Mouse (Mus musculus) T-helper 2 cell (primary cell): ENCODE measurements around the gene Hils1.

Source experiments
- in situ Hi-C: fragments of 300-600 bp; cut with MboI, MseI; formaldehyde crosslinking; loops from one replicate; pipeline ENCODE4 v1.15.1; 2025; ENCODE audit warnings: high pct_unique_total_duplicates

Hils1 gene

DNA sequence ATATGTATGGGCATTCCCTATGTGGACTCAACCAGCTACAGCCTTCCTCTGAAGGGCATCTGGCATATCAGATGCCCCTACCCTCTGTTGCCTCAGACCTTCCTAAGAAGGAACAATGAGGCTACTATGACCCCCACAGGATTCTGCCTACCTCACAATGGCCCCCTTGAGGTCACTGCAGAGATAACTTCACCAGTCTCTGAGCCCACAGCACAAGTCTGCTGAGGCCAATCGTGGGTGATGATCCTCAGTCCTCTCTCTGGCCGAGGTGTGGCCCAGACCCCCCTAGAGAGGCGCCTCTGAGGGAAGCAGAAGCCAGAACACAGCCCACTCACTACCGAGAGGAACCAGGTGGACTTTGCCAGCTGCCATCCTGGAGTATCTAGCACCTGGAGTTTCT lies at the start of gene Hils1:
Gene Hils1 (plus strand): TSS at position 175 of the 400 bp plus-strand sequence.
- in situ Hi-C loops = no loop called here

DNA sequence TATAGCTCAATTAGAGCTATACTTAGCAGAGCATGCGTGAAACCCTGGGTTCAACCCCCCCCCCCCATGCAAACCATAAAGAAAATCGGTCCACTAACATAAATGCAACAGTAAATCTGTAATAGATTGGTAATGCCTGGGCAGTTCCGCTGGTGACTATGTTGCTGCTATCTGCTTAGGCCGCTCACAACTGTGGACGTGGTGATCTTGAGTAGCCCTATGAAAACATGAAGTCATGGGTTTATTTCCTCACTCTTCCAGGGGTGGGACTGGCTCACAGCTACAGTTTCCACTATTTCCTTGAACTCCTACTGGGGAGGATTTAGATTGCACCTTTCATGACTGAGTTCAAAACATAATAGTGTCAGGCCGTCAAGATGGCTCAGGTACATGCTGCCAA lies 49.7 kb upstream of the Hils1 start:
- in situ Hi-C loops = no loop called here

DNA sequence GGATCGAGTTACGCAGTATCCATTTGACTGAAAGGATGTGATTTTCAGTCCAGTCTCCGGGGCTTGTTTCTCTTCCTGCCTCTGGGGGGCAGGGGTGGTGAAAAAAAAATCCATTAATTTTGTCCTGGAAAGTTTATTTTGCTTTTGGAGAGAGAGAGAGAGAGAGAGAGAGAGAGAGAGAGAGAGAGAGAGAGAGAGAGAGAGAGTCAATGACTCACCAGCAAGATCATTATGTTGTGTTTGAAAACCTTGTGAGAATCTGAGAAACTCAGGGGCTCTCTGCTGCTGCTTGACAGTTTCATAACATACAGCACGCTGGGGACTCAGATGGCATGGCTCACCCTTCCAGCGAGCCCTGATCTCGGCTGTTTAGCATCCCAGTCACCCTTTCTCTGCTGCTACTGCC lies 46.4 kb upstream of the Hils1 start:
- in situ Hi-C loops = no loop called here

DNA sequence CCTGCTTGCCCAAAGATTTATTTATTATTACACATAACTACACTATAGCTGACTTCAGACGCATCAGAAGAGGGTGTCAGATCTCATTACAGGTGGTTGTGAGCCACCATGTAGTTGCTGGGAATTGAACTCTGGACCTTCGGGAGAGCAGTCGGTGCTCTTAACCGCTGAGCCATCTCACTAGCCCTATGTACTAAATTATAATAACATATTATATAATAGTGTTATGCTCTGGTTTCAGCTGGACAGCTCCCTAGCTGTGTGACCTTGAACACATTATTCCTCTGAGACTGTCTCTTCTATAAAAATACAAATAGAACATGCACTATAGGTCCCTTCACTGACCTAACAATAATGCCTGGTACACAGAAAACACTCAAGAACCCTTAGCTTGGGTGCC lies 42.4 kb upstream of the Hils1 start:
- in situ Hi-C loops = no loop called here

DNA sequence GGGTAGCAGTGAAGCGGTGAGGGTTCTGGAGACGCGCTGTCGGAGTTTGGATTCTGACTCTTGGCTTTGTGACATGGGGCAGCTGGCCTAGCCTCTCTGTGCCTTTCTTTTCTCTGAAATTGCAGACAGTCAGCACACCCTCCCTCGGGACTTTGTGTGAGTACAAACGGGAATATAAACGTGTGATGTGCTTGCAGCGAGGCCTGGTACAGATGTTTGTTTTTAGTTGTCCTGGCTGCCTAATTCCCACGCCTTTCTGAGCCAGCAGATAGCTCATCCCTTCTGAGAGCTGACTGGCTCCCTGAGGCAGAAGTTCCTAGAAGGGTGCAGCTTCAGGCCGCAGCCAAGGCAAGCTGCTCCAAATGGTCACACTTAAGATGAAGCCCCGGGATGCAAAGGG lies 41.0 kb upstream of the Hils1 start:
- in situ Hi-C loops = no loop called here

DNA sequence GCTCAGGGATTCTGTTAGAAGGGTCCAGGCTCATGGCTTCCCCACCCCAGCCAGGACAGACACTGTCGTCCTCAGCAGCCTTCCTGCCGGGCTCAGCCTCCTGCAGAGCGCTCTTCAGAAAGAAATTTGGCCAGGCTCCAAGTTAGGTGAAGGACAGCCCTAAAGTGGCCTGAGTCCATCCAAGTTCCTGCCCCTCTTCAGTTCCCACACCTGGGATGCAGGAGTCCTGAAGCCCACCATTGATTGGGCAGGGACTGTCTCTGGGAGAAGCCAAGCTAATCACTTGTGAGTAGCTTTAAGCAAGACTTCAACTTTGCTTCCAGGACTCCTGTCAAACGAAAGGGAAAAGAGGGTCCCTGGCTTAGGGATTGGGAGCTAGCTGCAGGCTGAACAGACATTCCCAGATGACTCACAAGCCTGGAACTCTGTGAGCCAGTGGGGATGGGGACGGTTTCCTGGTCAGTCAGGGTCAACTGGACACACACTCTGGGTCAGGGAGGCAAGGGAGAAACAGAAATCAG lies 39.6 kb upstream of the Hils1 start:
- in situ Hi-C loops = no loop called here

DNA sequence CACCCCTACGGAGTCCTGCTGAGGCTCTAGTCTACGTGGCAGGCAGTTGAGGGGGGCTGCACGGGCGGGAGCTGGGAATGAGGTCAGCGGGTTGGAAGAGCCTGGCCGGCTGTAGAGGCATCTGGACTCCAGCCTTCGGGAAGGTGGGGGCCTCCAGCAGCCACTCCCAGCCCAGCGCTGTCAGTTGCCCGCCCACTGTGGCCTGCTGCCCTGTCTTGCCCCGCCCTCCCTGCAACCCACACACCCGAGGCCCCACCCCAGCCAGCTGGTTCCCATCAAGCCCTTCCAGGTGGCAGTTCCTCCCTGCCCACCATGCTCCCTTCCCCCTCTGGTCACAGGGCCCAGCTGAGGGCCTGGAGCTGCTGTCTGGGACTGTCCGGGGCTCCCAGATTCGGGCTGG lies 38.6 kb upstream of the Hils1 start:
- in situ Hi-C loops = no loop called here

DNA sequence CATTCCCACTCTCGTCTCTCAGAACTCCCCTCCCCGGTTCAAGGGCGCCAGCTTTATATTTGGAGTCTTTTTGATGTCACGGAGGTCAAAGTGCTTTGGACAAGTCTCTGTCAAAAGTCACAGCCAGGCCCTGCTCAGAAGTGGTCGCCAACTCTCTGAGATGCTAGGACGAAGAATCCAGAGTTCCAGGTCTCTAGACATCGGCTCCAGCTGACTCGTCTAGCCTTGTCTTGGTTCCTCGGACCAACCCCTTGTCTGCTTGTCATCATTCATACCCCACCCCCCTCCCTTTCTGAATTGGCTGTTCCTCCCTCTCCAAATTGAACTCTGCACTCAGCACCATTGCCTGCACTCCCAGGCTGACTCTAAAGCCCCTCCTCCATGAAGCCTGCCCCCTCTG lies 37.8 kb upstream of the Hils1 start:
- in situ Hi-C loops = no loop called here

DNA sequence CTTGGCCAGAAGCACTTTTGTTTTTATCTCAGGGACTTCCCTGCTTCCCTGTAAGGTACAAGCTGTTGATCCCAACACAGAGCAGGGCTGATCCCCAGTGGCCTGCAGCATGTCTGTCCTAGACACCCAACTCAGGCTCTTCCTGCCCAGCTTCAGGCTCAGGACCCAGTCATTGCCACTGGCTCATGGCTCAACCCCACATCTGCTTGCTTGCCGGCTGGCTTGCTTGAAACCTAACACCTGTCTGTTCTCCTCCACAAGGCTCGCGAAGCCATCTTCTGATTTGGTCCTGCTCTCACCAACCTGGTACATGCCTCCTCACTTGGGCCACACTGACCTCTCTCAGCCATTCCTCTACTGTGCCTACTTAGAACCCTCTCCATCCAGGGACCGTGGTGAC lies 37.2 kb upstream of the Hils1 start:
- in situ Hi-C loops = no loop called here

DNA sequence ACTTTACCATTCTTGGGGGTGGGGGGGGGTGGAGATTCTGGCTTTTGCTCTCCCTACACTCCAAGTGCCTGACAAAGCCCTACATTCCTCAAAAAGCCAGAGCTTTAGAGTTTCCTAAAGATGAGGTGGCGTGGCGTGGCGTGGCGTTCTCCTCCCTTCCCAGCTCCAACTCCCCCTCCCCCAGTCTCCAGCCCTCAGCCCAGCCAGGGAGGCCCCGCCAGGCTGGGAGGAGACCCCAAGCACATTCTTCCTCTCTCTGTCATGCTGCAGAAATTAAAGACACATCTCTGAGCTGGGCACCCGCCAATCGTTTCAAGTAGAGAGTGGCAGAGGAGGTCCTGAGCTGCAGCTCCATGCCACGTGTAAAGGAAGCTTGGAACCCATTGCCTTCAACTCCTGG lies 33.8 kb upstream of the Hils1 start:
- in situ Hi-C loops = no loop called here

DNA sequence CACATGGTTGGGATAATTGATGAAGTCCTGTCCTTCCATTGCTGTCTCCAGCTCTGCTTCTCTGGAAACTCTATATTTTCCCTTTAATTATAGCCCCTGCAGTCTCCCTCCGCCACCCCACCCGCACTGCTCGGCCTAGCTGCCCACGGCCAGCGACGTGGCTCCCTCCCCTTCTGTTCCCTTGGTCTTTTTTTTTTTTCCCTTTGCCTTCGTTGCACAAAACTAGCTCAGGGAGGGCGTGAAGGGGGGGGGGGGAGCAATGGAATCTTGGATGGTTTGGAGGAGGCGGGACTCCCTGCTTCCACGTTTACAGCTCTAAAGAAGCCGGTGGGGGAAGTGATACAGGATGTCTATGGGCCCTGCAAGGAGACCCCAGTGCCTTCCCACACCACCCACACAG lies 32.9 kb upstream of the Hils1 start:
- in situ Hi-C loops = no loop called here

DNA sequence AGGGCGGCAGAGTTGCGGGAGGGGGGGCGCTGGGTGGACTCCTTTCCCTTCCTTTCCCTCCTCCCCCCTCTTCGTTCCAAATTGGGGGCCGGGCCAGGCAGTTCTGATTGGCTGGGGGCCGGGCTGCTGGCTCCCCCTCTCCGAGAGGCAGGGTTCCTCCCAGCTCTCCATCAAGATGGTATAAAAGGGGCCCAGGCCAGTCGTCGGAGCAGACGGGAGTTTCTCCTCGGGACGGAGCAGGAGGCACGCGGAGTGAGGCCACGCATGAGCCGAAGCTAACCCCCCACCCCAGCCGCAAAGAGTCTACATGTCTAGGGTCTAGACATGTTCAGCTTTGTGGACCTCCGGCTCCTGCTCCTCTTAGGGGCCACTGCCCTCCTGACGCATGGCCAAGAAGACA lies 31.3 kb upstream of the Hils1 start, which contains the start of gene Col1a1:
Gene Col1a1 (plus strand): TSS at position 180 of the 400 bp plus-strand sequence.
- in situ Hi-C loops = loop anchor here (5.0 kb wide), 1 partner anchor 69 kb away; no protein-coding TSS in a partner anchor

DNA sequence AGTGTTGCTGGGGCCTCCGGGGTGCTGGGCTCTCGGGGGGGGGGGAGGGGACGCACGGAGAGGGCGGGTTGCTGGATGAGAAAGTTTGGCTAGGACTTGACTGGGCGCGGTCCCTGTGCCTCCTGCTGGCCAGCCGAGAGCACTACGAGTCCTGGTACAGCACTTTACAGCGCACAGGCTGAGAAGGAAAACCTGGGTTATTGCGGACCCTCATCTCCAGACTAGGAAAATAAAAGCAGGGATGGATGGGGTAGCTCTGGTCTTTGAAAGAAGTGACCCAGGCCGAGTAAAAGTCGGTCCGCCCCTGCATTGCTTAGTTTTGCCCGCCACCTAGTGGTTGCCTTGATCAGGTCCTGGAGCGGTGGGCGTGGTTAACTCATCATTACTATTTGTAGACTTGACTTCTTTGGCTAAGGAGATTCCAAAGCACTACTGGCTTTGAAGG lies 30.5 kb upstream of the Hils1 start:
- in situ Hi-C loops = loop anchor here (5.0 kb wide), 1 partner anchor 70 kb away; no protein-coding TSS in a partner anchor

DNA sequence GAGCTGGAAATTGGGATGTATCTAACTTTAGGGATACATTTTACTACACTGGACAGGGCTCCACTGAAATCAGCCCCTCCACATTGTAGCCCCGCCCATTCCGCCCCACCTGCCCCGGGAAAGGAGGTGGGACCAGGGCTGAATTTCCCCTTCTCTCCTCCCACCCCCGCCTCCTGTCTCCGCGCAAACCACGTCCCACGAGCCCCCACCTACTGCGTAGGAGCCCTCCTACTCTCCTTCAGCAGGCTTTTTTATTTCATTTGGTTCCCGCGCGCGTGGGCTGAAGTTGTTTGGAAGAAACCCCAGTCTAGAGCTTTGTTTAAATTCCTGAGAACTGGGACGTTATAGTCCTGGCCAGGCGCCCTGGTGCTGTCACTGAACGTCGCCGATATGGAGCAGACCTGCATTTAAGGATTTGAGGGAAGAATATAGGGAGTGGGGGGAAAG lies 30.0 kb upstream of the Hils1 start:
- in situ Hi-C loops = loop anchor here (5.0 kb wide), 1 partner anchor 70 kb away; no protein-coding TSS in a partner anchor

DNA sequence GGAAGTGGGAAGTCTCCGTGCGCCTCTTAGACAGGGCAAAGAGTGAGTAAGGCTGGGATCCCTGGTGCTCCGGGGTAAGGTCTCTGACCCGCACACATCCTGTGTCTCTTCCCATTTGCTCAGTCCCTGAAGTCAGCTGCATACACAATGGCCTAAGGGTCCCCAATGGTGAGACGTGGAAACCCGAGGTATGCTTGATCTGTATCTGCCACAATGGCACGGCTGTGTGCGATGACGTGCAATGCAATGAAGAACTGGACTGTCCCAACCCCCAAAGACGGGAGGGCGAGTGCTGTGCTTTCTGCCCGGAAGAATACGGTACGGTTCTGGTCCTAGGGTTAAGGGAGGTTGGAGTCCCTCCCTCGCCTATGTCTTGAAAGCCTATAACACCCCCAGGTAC lies 29.6 kb upstream of the Hils1 start:
- in situ Hi-C loops = loop anchor here (5.0 kb wide), 1 partner anchor 70 kb away; no protein-coding TSS in a partner anchor

DNA sequence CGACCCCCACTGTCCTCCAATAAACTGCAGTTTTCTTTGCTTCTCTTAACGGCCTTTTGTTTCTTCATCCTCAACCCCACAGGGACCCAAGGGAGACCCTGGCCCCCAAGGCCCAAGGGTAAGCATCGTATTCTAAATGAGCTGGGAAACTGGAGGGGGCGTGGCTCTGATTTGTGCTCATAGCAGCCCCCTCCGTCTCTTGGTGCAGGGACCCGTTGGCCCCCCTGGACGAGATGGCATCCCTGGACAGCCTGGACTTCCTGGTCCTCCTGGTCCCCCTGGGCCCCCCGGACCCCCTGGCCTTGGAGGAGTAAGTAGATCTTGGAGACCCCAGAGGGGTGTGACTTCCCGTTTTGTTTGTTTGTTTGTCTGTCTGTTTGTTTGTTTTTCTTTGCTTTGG lies 29.1 kb upstream of the Hils1 start:
- in situ Hi-C loops = loop anchor here (5.0 kb wide), 1 partner anchor 71 kb away; no protein-coding TSS in a partner anchor

DNA sequence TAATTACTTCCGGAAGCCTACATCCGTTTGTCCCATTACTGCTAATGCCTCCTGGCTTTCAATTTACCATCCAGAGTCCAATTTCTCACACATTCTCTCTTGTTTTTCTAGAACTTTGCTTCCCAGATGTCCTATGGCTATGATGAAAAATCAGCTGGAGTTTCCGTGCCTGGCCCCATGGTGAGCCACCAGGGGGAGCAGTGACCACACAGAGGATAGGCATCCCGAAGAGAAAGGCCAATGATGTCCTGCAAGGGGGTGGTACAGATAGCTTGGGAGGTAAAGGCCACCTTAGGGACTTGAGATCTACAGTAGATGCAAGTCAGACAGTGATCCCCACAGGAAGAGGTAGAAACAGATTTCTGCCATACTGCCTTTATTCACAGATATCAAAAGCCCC lies 28.1 kb upstream of the Hils1 start:
- in situ Hi-C loops = loop anchor here (5.0 kb wide), 1 partner anchor 72 kb away; no protein-coding TSS in a partner anchor

DNA sequence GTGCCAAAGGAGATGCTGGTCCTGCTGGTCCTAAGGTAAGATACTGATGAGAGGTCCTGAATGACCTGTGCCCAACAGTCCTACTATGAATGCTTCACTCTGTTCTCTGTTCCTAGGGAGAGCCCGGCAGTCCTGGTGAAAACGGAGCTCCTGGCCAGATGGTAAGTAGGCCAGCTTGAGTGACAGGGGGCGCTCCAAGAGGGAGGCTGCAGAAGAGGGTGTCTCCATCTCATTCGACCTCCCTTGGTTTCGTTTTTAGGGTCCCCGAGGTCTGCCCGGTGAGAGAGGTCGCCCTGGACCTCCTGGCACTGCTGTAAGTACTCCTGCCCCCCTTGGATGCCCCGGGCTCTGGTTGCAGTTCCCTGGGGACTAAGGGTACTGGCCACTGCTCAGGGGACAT lies 26.3 kb upstream of the Hils1 start:
- in situ Hi-C loops = no loop called here

DNA sequence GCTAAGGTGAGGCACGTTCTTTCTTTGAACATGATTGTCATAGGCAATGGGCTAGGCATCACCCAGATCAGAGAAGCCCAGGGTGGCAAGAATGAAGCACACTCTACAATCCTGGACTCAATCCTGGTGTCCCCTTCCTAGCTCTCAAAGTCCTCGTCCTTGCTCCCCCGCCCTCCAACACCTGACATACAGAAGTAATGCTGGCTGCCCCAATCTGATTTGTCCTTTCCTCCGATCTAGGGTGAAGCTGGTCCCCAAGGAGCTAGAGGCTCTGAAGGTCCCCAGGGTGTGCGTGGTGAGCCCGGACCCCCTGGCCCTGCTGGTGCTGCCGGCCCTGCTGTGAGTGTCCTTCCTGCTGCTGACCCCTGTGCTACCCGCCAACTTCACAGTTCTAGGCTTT lies 25.6 kb upstream of the Hils1 start:
- in situ Hi-C loops = no loop called here

DNA sequence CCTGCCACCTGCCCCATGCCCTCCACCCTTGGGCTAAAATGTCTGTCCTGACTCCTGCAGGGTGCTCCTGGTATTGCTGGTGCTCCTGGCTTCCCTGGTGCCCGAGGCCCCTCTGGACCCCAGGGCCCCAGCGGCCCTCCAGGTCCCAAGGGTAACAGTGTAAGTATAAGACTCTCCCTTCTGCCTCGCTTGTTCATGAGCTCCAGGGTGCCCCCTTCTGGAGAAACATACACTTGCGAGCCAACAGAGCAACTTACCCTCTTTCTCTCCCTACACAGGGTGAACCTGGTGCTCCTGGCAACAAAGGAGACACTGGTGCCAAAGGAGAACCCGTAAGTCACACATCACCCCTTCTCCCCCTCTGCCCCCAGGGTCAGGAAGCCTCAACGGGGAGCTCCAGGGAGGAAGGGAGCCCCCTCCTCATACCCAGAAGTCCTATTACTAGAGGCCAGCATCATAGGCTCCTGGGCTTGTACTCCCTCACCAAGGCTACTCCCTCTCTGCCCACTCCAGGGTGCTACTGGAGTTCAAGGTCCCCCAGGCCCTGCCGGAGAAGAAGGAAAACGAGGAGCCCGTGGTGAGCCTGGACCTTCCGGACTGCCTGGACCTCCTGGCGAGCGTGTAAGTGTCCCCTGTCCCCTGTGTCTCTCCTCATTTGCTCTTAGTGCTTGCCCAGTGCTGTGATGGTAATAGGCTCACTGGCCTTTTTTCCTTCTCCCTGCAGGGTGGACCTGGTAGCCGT lies 24.9 kb upstream of the Hils1 start:
- in situ Hi-C loops = no loop called here

DNA sequence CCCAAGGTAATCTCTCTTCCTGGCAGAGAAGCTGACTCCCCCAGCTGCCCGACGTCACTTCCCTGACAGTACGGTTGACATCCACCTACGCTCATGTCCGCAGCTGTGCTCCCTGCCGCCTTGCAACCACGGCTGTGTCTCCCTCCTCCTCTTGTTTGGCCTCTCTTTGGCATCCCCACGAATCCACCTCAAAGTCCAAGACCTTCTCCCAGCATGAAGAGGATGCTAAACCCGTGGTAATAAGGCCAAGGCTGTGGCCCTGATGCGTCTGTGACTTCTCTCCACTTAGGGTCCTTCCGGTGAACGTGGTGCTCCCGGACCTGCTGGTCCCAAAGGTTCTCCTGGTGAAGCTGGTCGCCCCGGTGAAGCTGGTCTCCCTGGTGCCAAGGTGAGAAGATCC lies 24.3 kb upstream of the Hils1 start:
- in situ Hi-C loops = no loop called here

DNA sequence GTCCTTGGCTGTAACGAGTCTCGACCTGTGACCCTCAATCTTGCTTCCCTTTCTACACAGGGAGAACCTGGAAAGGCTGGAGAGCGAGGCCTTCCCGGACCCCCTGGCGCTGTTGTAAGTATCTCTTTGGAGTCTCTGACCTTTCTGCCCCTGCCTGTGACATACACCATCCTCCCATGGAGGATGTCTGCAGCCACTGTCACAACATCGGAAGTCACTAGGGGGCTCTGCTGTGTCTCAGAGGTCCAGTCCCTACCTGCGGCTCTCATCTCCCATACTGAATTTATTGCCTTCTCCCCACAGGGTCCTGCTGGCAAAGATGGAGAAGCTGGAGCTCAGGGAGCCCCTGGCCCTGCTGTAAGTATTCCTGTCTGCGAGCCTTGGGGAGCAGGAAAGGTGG lies 23.1 kb upstream of the Hils1 start:
- in situ Hi-C loops = no loop called here

DNA sequence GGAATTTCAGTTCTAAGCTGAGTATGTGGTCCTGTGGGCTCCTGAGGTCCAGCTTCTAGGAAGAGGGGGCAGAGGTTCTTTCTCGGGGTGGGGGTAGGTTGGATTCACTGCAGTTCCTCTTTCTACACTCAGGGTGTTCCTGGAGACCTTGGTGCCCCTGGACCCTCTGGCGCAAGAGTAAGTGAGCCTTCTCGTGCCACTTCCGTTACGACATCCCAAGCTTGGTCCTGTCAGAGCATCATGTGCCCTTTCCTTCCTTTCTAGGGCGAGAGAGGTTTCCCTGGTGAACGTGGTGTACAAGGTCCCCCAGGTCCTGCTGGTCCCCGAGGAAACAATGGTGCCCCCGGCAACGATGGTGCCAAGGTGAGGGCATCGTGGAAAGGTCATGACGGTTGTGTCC lies 22.2 kb upstream of the Hils1 start:
- in situ Hi-C loops = no loop called here
